Mouse (Mus musculus): ENCODE measurements at regions not wholly inside any gene's neighbourhood (a gene's known extent, or its start where the extent isn't known, plus 50 kb on each side); places are given as distances from the start of the nearest gene placed in this dataset.

DNA sequence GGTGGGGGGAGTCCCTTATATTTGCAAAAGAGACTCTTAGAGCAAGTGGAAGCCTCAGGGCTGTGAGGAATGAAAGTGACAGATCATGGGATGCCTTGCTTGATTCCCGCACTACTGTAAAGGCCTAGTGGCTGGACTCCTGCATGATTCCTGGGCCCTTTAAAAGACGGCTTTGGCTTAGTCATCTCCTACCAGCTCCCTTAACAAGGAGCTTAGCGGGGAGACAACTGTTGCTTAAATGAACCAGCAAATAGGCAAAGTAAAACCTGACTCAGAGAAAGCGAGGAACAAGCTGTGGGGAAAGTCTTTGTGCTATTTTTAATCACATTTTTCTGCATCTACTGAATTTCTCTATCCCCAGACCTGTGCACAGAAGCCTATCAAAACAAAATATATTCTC is 165.5 kb downstream of the Emp1 start:
- Histone ChIP-seq H3K4me3 (no peak overlapping the region), H3K4me1 (peaks cover 9% of the 10 kb centered on the region; the same call in 1 of the 2 replicates), H3K27me3 (replicated peaks) (no peaks in the 10 kb centered on the region), H3K36me3 (replicated peaks) (no peaks in the 10 kb centered on the region), H3K9me3 (no peaks in the 10 kb centered on the region), H3K4me2 (no peak overlapping the region), H3K27ac (no peak overlapping the region), H3K9ac (no peak overlapping the region)
- whole genome bisulfite sequencing: 40% methylated on average over 4 of the region's 4 CpGs
- no peak for ATAC-seq (replicated peaks)

GRCm38 (mm10) chr6:135539791-135540646 is 177.7 kb downstream of the Emp1 start:
- no peaks in the 10 kb centered on the region for H3K36me3 ChIP-seq (replicated peaks)
- H3K4me3 ChIP-seq: no peak overlapping the region
- 0 out of 2 replicates have a peak, but pooled peaks have one; percentile 58 for ATAC-seq (replicated peaks)
- H3K9ac ChIP-seq: no peak overlapping the region
- WGBS: 32% methylated on average over 9 of the region's 9 CpGs
- H3K27me3 ChIP-seq (replicated peaks): no peaks in the 10 kb centered on the region
- no peak overlapping the region for H3K27ac ChIP-seq
- H3K9me3 ChIP-seq: no peaks in the 10 kb centered on the region
- H3K4me2 ChIP-seq: no peak overlapping the region
- H3K4me1 ChIP-seq: peaks cover 19% of the 10 kb centered on the region; the same call in 1 of the 2 replicates

- Histone ChIP-seq H3K9ac (no peak overlapping the region), H3K4me3 (no peak overlapping the region), H3K27me3 (replicated peaks) (no peaks in the 10 kb centered on the region), H3K27ac (no peak overlapping the region), H3K9me3 (no peaks in the 10 kb centered on the region), H3K4me2 (no peak overlapping the region), H3K4me1 (peaks cover 19% of the 10 kb centered on the region; the same call in 1 of the 2 replicates), H3K36me3 (replicated peaks) (no peaks in the 10 kb centered on the region)
- no peak for ATAC-seq (replicated peaks)
- WGBS: 55% methylated on average over 5 of the region's 5 CpGs
Measured at GRCm38 (mm10) chr6:135541566-135541965, 179.2 kb downstream of the Emp1 start.

GRCm38 (mm10) chr6:135542356-135542755 is 180.0 kb downstream of the Emp1 start:
- H3K27ac ChIP-seq: no peak overlapping the region
- no peak overlapping the region for H3K4me2 ChIP-seq
- H3K9me3 ChIP-seq: no peaks in the 10 kb centered on the region
- no peaks in the 10 kb centered on the region for H3K27me3 ChIP-seq (replicated peaks)
- ATAC-seq (replicated peaks): no peak
- peaks cover 19% of the 10 kb centered on the region; the same call in 1 of the 2 replicates for H3K4me1 ChIP-seq
- WGBS: 65% methylated on average over 5 of the region's 5 CpGs
- H3K4me3 ChIP-seq: no peak overlapping the region
- no peaks in the 10 kb centered on the region for H3K36me3 ChIP-seq (replicated peaks)
- H3K9ac ChIP-seq: no peak overlapping the region

DNA sequence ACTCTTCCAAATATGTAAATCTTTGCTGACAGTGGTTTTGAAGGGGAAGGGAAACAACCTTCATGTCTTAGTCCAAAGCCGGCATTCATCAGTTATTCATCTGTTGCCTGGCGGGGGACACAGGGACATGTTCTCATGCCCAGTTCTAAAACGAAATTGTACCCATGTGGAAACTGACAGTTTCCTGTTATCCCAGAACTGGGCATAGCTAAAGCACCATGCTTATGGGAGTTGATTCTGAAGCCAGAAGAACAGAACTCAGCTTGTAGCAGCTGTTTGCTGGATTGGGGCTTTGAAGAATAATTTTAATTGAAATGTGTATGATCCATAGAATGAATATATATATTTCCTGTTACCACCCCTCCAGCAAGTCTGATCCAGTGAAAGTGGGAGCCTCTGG is 181.0 kb downstream of the Emp1 start:
- no peak for ATAC-seq (replicated peaks)
- H3K9ac ChIP-seq: no peak overlapping the region
- 67% methylated on average over 3 of the region's 3 CpGs for WGBS
- H3K27me3 ChIP-seq (replicated peaks): no peaks in the 10 kb centered on the region
- no peak overlapping the region for H3K4me3 ChIP-seq
- no peaks in the 10 kb centered on the region for H3K9me3 ChIP-seq
- H3K36me3 ChIP-seq (replicated peaks): no peaks in the 10 kb centered on the region
- no peak overlapping the region for H3K4me2 ChIP-seq
- no peak overlapping the region for H3K27ac ChIP-seq
- H3K4me1 ChIP-seq: peaks cover 19% of the 10 kb centered on the region; the same call in 1 of the 2 replicates

DNA sequence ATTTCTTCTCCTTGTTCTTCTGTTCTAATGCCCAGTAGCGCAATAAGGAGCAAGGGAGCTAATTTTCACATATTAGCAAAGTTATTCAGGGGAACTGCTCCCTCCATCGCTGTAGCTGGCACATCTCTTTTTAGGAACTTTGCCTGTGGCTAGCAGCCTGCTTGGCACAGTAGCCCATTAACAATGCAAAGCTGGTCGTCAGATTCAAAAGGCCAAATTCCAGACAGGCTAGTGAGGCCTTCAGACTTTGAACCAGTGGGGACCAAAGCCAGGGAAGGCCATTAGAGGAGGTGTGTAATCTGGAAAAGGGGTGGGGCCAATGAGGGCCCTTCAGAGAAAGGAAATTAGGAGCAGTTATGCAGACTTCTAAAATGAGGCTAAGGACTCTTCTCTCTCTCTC is 181.5 kb downstream of the Emp1 start:
- no peak for ATAC-seq (replicated peaks)
- no peak overlapping the region for H3K9ac ChIP-seq
- no peak overlapping the region for H3K4me3 ChIP-seq
- no peak overlapping the region for H3K27ac ChIP-seq
- 29% methylated on average over 3 of the region's 3 CpGs for WGBS
- no peaks in the 10 kb centered on the region for H3K9me3 ChIP-seq
- H3K4me2 ChIP-seq: no peak overlapping the region
- H3K4me1 ChIP-seq: peaks cover 19% of the 10 kb centered on the region; the same call in 1 of the 2 replicates
- H3K27me3 ChIP-seq (replicated peaks): no peaks in the 10 kb centered on the region
- no peaks in the 10 kb centered on the region for H3K36me3 ChIP-seq (replicated peaks)

DNA sequence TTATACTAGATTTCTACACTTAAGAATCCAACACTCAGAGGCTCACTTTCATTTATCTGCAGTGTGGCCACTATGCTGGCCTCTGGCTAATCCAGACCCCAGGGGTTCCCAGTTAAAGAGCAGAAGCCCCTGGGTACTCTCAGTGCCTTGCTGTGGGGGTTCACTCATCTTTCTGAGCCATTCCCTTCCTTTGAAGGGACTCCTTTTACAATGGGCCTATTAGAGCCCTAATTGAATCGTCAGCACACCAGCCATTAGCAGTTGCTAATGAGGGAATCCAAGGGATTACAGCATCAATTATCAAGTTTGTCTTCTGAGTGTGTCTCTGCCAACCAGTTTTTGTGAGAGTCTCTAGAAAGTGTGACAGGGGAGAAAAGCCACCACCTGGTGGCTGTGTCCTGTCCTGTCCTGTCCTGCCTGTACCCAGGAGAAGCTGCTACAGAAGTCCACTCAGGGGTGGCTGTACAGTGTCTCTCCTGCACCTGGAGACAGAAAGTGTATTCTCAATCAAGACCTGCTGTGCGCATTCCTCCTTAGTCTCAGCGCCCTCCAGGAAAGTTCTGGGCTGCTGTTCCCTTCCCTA is 188.1 kb downstream of the Emp1 start:
- Histone ChIP-seq H3K4me3 (no peak overlapping the region), H3K9me3 (no peaks in the 10 kb centered on the region), H3K4me1 (0 out of 2 replicates have a peak, but pooled peaks cover 2% of the 10 kb centered on the region), H3K9ac (no peak overlapping the region), H3K27me3 (replicated peaks) (no peaks in the 10 kb centered on the region), H3K27ac (no peak overlapping the region), H3K4me2 (no peak overlapping the region), H3K36me3 (replicated peaks) (no peaks in the 10 kb centered on the region)
- WGBS: 40% methylated on average over 3 of the region's 3 CpGs
- ATAC-seq (replicated peaks): peak; percentile 45; the same call in 1 of the 2 replicates

DNA sequence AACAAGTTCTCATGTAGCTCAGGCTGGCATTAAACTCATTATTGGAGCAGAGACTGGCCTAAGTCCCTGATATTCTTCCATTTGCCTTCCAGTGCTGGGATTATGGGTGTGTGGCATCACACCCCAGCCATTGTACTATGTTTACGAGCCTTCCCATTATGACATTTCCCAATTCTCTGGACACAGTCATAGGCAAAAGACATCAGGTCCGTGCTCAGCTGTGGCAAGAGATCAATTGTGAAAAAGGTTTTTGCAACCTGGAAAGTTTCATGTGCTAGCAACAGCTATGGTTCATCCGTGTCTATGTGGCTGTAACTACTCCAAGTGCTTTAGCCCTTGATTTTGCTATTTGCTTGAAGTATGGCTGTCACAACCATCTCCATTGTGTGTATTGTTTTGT is 190.1 kb downstream of the Emp1 start:
- Histone ChIP-seq H3K27ac (no peak overlapping the region), H3K36me3 (replicated peaks) (no peaks in the 10 kb centered on the region), H3K9me3 (no peaks in the 10 kb centered on the region), H3K4me2 (no peak overlapping the region), H3K4me3 (no peak overlapping the region), H3K9ac (no peak overlapping the region), H3K4me1 (0 out of 2 replicates have a peak, but pooled peaks cover 2% of the 10 kb centered on the region), H3K27me3 (replicated peaks) (no peaks in the 10 kb centered on the region)
- 85% methylated on average over 3 of the region's 3 CpGs for WGBS
- ATAC-seq (replicated peaks): no peak

DNA sequence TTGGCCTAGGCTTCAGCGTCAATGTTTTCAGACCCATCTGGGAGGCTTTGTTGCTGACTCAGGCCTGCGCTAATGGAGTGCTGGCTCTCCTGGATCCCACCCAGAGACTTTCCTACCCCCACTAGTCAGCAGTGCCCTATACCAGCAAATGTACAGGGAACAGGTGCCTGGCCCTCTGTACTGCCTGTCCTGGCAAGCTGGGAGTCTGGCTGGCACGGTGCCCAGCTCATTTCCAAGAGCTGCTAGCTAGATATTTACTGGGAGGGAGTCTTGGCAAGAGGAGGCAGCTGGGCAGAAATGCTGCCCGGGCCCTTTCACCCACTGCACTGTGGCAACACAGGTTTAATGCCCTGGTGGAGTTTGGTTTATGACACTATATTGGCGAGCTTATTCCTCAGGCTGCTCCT is 197.2 kb downstream of the Emp1 start:
- Histone ChIP-seq H3K36me3 (replicated peaks) (no peaks in the 10 kb centered on the region), H3K9ac (no peak overlapping the region), H3K27ac (peak overlapping the region; percentile 47; the same call in 1 of the 2 replicates), H3K4me2 (0 out of 2 replicates have a peak overlapping the region, but pooled peaks have one; percentile 1), H3K4me1 (peaks cover 10% of the 10 kb centered on the region; the same call in 1 of the 2 replicates), H3K4me3 (no peak overlapping the region), H3K9me3 (no peaks in the 10 kb centered on the region), H3K27me3 (replicated peaks) (no peaks in the 10 kb centered on the region)
- 48% methylated on average over 5 of the region's 5 CpGs for WGBS
- peak; percentile 94 for ATAC-seq (replicated peaks)

DNA sequence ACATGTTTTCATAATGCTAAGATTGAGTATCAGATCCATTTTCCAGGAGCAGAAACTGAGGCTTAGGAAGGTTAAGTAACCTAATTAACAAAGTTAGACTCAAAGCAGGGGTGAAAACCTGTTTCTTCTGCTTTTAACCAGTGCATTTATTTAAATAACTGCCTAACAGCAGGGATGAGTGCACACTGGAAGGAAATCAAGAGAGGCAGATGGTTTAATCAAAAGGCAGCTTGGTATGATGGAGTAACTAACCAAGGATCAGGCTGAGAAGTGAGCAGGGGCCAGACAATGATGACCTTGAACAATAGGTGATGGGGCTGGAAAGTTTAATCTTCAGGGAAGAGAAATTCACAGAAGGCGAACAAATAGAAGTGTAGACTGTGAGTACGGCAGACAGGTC is 199.9 kb downstream of the Emp1 start:
- no peak overlapping the region for H3K4me2 ChIP-seq
- H3K9me3 ChIP-seq: no peaks in the 10 kb centered on the region
- H3K4me3 ChIP-seq: no peak overlapping the region
- H3K9ac ChIP-seq: no peak overlapping the region
- H3K36me3 ChIP-seq (replicated peaks): no peaks in the 10 kb centered on the region
- ATAC-seq (replicated peaks): no peak
- H3K27ac ChIP-seq: no peak overlapping the region
- peaks cover 10% of the 10 kb centered on the region; the same call in 1 of the 2 replicates for H3K4me1 ChIP-seq
- 74% methylated on average over 2 of the region's 2 CpGs for WGBS
- H3K27me3 ChIP-seq (replicated peaks): no peaks in the 10 kb centered on the region

DNA sequence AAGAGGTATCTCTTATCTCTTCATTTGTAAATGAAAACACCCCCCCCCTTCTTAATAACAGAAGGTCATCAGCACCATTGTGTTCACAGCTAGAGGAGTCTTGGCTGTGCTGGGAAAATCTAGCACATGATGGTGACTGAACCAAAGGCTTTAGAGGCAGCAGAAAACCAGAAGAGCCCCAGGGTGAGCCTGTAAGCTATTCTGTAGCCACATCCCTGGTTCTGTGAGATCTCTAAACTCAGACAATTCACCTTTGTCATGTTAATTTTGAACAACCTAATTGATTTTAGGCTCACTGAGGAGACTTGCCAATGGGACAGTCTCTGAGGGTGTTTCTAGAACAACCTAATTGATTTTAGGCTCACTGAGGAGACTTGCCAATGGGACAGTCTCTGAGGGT is 201.4 kb downstream of the Emp1 start:
- ATAC-seq (replicated peaks): no peak
- H3K4me1 ChIP-seq: peaks cover 10% of the 10 kb centered on the region; the same call in 1 of the 2 replicates
- H3K36me3 ChIP-seq (replicated peaks): no peaks in the 10 kb centered on the region
- H3K27ac ChIP-seq: no peak overlapping the region
- H3K4me3 ChIP-seq: no peak overlapping the region
- H3K27me3 ChIP-seq (replicated peaks): no peaks in the 10 kb centered on the region
- no peak overlapping the region for H3K9ac ChIP-seq
- H3K9me3 ChIP-seq: no peaks in the 10 kb centered on the region
- no peak overlapping the region for H3K4me2 ChIP-seq

GRCm38 (mm10) chr6:135569086-135569485 is 206.7 kb downstream of the Emp1 start:
- Histone ChIP-seq H3K9ac (no peak overlapping the region), H3K27me3 (replicated peaks) (no peaks in the 10 kb centered on the region), H3K4me2 (no peak overlapping the region), H3K27ac (no peak overlapping the region), H3K4me3 (no peak overlapping the region), H3K9me3 (no peaks in the 10 kb centered on the region), H3K36me3 (replicated peaks) (no peaks in the 10 kb centered on the region), H3K4me1 (no peaks in the 10 kb centered on the region)
- WGBS: 59% methylated on average over 1 of the region's 1 CpGs
- no peak for ATAC-seq (replicated peaks)

Measured in midbrain, embryonic 15.5 days (tissue).